Mouse (Mus musculus) brain, embryonic 14.5 days (tissue): Measurements from ENCODE around the gene Prkaa1.

ENCODE experiments used
- CTCF ChIP-seq: fragments of 200-500 bp; IDR thresholded peaks from 2 replicates; pipeline ENCODE4 v1.5.1; 2012; ENCODE audit warnings: inconsistent platforms, mild to moderate bottlenecking, moderate library complexity, borderline replicate concordance; ENCODE audit not compliant: insufficient read depth, insufficient read length; ENCODE audit errors: extremely low read depth
- POLR2A ChIP-seq: fragments of 200-500 bp; IDR thresholded peaks from 2 replicates; pipeline ENCODE4 v1.6.1; 2012; ENCODE audit warnings: mild to moderate bottlenecking, inconsistent platforms, borderline replicate concordance; ENCODE audit not compliant: poor library complexity, insufficient read depth, insufficient read length, severe bottlenecking; ENCODE audit errors: extremely low read depth

DNA sequence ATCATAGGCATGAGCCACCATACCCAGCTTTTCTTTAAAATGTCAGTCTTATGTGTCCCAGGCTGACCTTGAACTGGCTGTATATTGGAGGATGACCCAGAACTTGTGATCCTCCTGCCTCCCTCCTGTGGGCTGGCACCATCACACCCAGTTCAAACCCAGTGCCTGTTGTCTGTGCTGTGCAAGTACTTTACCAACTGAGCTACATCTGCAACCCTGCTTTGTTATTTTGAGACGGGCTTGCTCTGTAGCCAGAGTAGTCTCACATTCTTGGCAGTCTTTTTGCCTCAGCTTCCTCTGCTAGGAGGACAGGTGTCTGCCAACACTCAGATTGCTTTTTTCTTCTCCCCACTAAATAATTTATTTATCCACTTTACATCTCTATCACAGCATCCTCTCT, 13.7 kb downstream of the Prkaa1 start:
- no peak for TF ChIP-seq POLR2A
- no peak for TF ChIP-seq CTCF
